In genomic region chr3:127789500-127790191, GRCm38 (mm10) we compare ENCODE assay signal across 8 mouse cellular contexts. TPM values are rescaled to one million over a fixed set of nuclear protein-coding genes. Genes with fewer than 3 reads are reported as not detected.
A peak's percentile ranks its signal among the peaks of the same experiment; 100 is the strongest.
DNase-seq lines count a peak whose midpoint lies in the region; ATAC-seq lines count a peak whose summit lies in the region.

Tifa (plus strand) TSS chr3:127789805.

- H3K9me3 ChIP-seq in embryonic facial prominence, embryonic 14.5 days (ENCODE audit: control insufficient read depth, low read length), result no peaks in the 10 kb centered on the region
- no peaks in the 10 kb centered on the region for H3K9me3 ChIP-seq in heart, embryonic 11.5 days (replicated peaks; ENCODE audit: control insufficient read depth, low read length)
- H3K9me3 ChIP-seq in kidney, embryonic 14.5 days (ENCODE audit: control insufficient read depth, low read length), result no peaks in the 10 kb centered on the region
- H3K9me3 ChIP-seq in liver, embryonic 12.5 days (replicated peaks), result no peaks in the 10 kb centered on the region

- H3K27ac ChIP-seq in embryonic facial prominence, embryonic 14.5 days (replicated peaks; ENCODE audit: low read depth, low read length), result 0 out of 2 replicates have a peak within 1 kb of the TSS, but pooled peaks have one; percentile 13
- H3K27ac ChIP-seq in heart, embryonic 11.5 days (ENCODE audit: low read depth, low read length), result no peak within 1 kb of the TSS
- peak within 1 kb of the TSS; percentile 42; the same call in 1 of the 2 replicates for H3K27ac ChIP-seq in kidney, embryonic 14.5 days (ENCODE audit: low read depth, low read length)
- H3K27ac ChIP-seq in liver, embryonic 12.5 days, result peak within 1 kb of the TSS; percentile 92

- DNase-seq in B cell, adult 2 months, result peak; percentile 66 to 67
- DNase-seq in adrenal gland, postnatal 4 days (ENCODE audit: low spot score in 2 of 2), result peak; percentile 21 to 39
- DNase-seq in embryonic facial prominence, embryonic 14.5 days (ENCODE audit: low spot score), result peak; percentile 32
- peak; percentile 77 to 89 for DNase-seq in spleen, postnatal 4 days (ENCODE audit: low spot score in 2 of 2)

- peaks cover 32% of the 10 kb centered on the region for H3K27me3 ChIP-seq in embryonic facial prominence, embryonic 14.5 days (replicated peaks; ENCODE audit: control insufficient read depth, insufficient read depth, low read length)
- H3K27me3 ChIP-seq in heart, embryonic 11.5 days (ENCODE audit: control insufficient read depth, insufficient read depth, low read length), result peaks cover 20% of the 10 kb centered on the region
- H3K27me3 ChIP-seq in kidney, embryonic 14.5 days (ENCODE audit: control insufficient read depth, insufficient read depth, low read length), result peaks cover 21% of the 10 kb centered on the region; the same call in 1 of the 2 replicates
- no peaks in the 10 kb centered on the region; the same call in 1 of the 2 replicates for H3K27me3 ChIP-seq in liver, embryonic 12.5 days (replicated peaks)

- peak within 1 kb of the TSS; percentile 64 for H3K9ac ChIP-seq in embryonic facial prominence, embryonic 14.5 days (ENCODE audit: low read depth, low read length)
- H3K9ac ChIP-seq in heart, embryonic 11.5 days (ENCODE audit: low read depth, low read length), result peak within 1 kb of the TSS; percentile 72
- H3K9ac ChIP-seq in kidney, embryonic 14.5 days (ENCODE audit: low read depth, low read length), result peak within 1 kb of the TSS; percentile 46
- peak within 1 kb of the TSS; percentile 86 for H3K9ac ChIP-seq in liver, embryonic 12.5 days

- no peaks in the 10 kb centered on the region for H3K36me3 ChIP-seq in embryonic facial prominence, embryonic 14.5 days (ENCODE audit: control insufficient read depth, insufficient read depth, low read length)
- no peaks in the 10 kb centered on the region for H3K36me3 ChIP-seq in heart, embryonic 11.5 days (ENCODE audit: control insufficient read depth, insufficient read depth, low read length)
- H3K36me3 ChIP-seq in kidney, embryonic 14.5 days (ENCODE audit: control insufficient read depth, insufficient read depth, low read length), result no peaks in the 10 kb centered on the region
- peaks cover 12% of the 10 kb centered on the region for H3K36me3 ChIP-seq in liver, embryonic 12.5 days

- H3K4me1 ChIP-seq in embryonic facial prominence, embryonic 14.5 days (ENCODE audit: control insufficient read depth, insufficient read depth, low read length), result peaks cover 12% of the 10 kb centered on the region
- H3K4me1 ChIP-seq in heart, embryonic 11.5 days (ENCODE audit: control insufficient read depth, insufficient read depth, low read length), result peaks cover 9% of the 10 kb centered on the region; the same call in 1 of the 2 replicates
- H3K4me1 ChIP-seq in kidney, embryonic 14.5 days (ENCODE audit: control insufficient read depth, insufficient read depth, low read length), result peaks cover 5% of the 10 kb centered on the region; the same call in 1 of the 2 replicates
- peaks cover 43% of the 10 kb centered on the region for H3K4me1 ChIP-seq in liver, embryonic 12.5 days

- H3K4me3 ChIP-seq in embryonic facial prominence, embryonic 14.5 days (ENCODE audit: low read depth, low read length), result peak within 1 kb of the TSS; percentile 53
- H3K4me3 ChIP-seq in heart, embryonic 11.5 days (ENCODE audit: low read depth, low read length), result peak within 1 kb of the TSS; percentile 65
- H3K4me3 ChIP-seq in kidney, embryonic 14.5 days (ENCODE audit: low read length), result peak within 1 kb of the TSS; percentile 46
- H3K4me3 ChIP-seq in liver, embryonic 12.5 days, result peak within 1 kb of the TSS; percentile 72

- peak; percentile 38 for ATAC-seq in embryonic facial prominence, embryonic 14.5 days (ENCODE audit: low read depth)
- ATAC-seq in heart, embryonic 11.5 days (replicated peaks; ENCODE audit: insufficient number of reproducible peaks, low FRiP score, low TSS enrichment), result peak; percentile 76
- peak; percentile 74 for ATAC-seq in kidney, embryonic 14.5 days (ENCODE audit: low FRiP score, low TSS enrichment)
- ATAC-seq in liver, embryonic 12.5 days, result peak; percentile 38
- ATAC-seq in monocyte, adult 5-6 weeks (replicated peaks; ENCODE audit: insufficient number of reproducible peaks, low FRiP score, low TSS enrichment, poor library complexity, severe bottlenecking), result peak; percentile 56

- 2% methylated on average over 29 of the region's 44 CpGs for WGBS in embryonic facial prominence, embryonic 14.5 days
- WGBS in heart, embryonic 11.5 days (ENCODE audit: insufficient replicate concordance), result under 1% methylated on average over 44 of the region's 44 CpGs
- WGBS in kidney, embryonic 14.5 days, result under 1% methylated on average over 43 of the region's 44 CpGs
- WGBS in liver, embryonic 12.5 days (ENCODE audit: insufficient replicate concordance), result 2% methylated on average over 40 of the region's 44 CpGs

- peak within 1 kb of the TSS; percentile 94 for H3K4me2 ChIP-seq in embryonic facial prominence, embryonic 14.5 days (ENCODE audit: low read depth, low read length)
- peak within 1 kb of the TSS; percentile 98 for H3K4me2 ChIP-seq in heart, embryonic 11.5 days
- peak within 1 kb of the TSS; percentile 97 for H3K4me2 ChIP-seq in kidney, embryonic 14.5 days (replicated peaks; ENCODE audit: low read depth, low read length)
- peak within 1 kb of the TSS; percentile 94 for H3K4me2 ChIP-seq in liver, embryonic 12.5 days

RNA-seq across cellular contexts. Expression of gene Tifa, which starts in this region (rescaled TPM):
- total RNA-seq in adrenal gland, postnatal 4 days (2021), result 1 to 10 TPM; 4.8 to 6.6 TPM
- 4.2 and 5.6 TPM in 2 replicates for polyA plus RNA-seq in embryonic facial prominence, embryonic 14.5 days (2014; fragmentation: Nextera tagmentation; extraction: Ambion mirVana)
- polyA plus RNA-seq in heart, embryonic 11.5 days (2014; fragmentation: Nextera tagmentation; extraction: Ambion mirVana), result 3.3 and 3.4 TPM in 2 replicates
- 3.2 and 4.2 TPM in 2 replicates for polyA plus RNA-seq in kidney, embryonic 14.5 days (2014; fragmentation: Nextera tagmentation; extraction: Ambion mirVana)
- 12.8 and 13.7 TPM in 2 replicates for polyA plus RNA-seq in liver, embryonic 12.5 days (2016; fragmentation: Nextera tagmentation; extraction: Ambion mirVana)
- 45.9 to 101 TPM (median 98.0 TPM) in 3 replicates for total RNA-seq in monocyte, adult 5-6 weeks (2017)

Comparison
In these comparisons a context has a peak if more than half of its experiments do, and no peak if none do; other contexts are left out.
1. DNase-seq: peak in every context shown above with its lines; median percentile 83 in spleen, postnatal 4 days; 66 in B cell, adult 2 months; 32 in embryonic facial prominence, embryonic 14.5 days; 30 in adrenal gland, postnatal 4 days.